Mouse (Mus musculus) right cerebral cortex, postnatal 14 days (tissue): ENCODE measurements around the gene Suds3.

Experiments used
- DNase-seq: peaks from one replicate; pipeline ENCODE4 v3.0.0; 2022

Suds3 gene

DNA sequence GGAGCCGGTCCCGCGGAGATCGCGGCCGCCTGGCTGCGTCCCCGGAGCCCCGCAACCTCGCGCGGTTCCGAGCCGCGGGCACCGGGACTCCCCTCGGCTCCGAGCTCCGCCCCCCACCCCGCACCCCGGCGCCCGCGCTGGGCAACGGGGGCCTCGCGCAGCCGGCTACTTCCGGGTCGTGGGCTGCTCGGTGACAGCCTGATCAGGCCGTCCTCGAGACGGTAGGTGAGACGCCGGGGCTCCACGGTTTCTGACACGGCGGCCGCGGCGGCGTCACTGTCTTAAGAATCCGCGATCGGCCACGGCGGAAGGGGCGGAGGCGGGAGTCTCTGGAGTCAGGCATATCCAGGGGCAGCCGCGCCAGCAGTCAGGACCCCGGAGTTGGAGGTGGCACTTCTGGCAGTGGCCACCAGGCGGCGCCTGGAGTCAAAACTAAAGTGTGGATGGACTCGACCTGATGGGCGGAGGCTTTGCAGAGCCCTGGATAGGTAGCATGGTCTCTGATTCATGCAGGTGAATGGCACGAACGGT lies at the start of gene Suds3:
TSS of gene Suds3 (minus strand) at position 278 of the 531 bp plus-strand sequence.
- peak; percentile 97 for DNase-seq

DNA sequence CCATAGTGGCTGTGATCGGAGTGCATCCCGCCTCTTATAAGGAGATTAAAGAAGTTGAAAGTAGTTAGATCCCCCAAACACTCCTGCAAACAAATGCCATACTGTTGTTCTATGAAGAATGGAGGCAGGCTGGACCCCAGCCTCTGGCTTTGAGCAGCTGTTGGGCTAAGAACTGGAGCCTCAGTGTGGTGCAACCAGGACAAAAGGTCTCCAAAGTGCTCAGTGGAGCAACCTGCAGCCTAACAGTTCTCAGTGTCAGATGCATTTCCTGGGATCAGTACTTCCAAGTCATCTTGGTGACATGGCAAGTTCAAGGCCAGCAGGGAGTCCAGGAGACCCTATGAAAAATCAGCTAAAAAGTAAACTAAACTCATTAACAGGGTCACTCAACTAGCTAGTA lies 49.0 kb upstream of the Suds3 start:
- no peak for DNase-seq

- DNase-seq = no peak
Measured at GRCm38 (mm10) chr5:117164516-117164915, 48.6 kb upstream of the Suds3 start.

- no peak for DNase-seq
Measured at GRCm38 (mm10) chr5:117163790-117164189, 47.9 kb upstream of the Suds3 start.

GRCm38 (mm10) chr5:117160499-117160898 lies 44.6 kb upstream of the Suds3 start:
- DNase-seq = no peak

GRCm38 (mm10) chr5:117159805-117160291 lies 43.9 kb upstream of the Suds3 start:
- no peak for DNase-seq

GRCm38 (mm10) chr5:117159326-117159725 lies 43.4 kb upstream of the Suds3 start:
- no peak for DNase-seq

- no peak for DNase-seq
Measured at GRCm38 (mm10) chr5:117158335-117159018, 42.6 kb upstream of the Suds3 start.

GRCm38 (mm10) chr5:117153527-117154091 lies 37.7 kb upstream of the Suds3 start:
- no peak for DNase-seq

GRCm38 (mm10) chr5:117152944-117153343 lies 37.0 kb upstream of the Suds3 start:
- no peak for DNase-seq

DNA sequence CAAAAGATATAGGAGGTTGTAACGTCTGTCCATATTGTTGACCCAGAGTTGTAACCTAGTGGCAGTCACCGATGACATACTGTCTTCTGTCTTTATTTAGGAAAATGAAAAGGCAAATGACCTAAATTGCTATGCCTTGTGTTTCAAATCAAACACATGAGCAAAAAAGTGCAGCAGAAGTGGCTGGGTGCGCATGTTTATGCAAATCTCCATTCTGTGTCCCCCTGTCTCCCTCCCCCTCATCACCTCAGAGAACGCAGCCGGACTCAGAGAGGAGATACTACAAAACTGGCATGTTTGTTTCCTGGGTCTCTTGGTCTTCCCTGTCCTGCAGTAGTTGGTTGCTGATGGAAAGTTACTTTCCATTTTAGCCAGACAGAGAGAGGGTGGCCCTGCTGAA lies 34.2 kb upstream of the Suds3 start:
- DNase-seq = no peak

DNA sequence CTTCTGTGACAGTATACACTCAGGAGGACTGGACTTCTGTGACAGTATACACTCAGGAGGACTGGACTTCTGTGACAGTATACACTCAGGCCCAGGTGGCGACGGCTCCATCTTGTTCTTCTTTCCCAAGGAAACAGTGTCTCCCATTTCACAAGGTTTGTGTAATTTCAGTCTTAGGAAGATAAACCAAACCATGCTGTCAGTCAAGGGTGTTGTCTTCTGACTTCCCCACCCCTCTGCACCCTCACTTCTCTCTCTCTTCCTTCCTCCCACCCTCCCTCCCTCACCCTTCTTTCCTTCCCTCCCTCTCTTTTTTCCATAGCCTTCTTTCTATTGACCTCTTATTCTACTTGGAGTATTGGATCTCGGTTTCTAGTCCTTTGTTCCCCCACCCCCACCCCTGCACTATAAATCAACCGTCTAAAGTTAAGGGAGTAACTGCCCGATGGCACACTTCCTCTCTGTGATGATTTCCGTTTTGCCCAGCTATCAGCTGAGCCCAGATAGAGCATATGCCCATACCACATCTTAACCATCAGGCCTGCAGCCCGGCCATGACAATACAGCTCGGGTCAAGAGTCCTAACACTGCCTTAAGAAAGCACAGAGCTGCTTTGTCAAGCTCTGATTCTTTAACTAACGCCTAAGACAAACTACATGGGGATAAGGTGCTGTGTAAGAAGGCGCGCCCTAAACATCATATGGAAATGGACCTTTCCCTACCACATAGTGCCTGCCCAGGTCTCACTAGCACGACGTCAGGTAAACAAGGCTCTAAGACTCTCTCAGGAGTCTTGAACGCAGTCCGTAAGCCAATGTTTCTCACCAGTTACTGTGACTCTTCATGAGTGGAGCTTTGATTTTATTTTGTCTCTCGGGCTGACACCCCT lies 33.4 kb upstream of the Suds3 start:
- DNase-seq = no peak

GRCm38 (mm10) chr5:117147187-117148095 lies 31.5 kb upstream of the Suds3 start:
- DNase-seq = peak; percentile 26

- no peak for DNase-seq
Measured at GRCm38 (mm10) chr5:117146165-117146564, 30.3 kb upstream of the Suds3 start.

DNA sequence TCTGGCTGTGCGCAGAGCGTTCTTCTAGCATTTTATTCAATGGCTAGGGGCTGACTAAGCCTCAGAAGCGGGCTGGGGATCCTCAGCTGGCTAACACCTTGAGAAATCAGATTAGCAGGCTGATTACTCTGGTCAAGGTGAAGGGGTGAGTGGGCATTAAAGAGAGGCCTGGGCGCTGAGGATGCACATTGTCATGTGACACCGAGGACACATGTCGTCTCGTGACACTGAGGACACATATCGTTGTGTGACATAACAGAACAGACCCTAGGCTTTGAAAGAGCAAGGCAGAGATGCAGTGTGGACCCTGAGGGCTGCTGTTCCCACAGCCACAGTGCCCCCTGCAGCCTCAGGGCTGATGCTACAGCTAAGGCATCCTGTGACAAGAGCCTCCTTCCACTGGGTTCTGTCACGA lies 27.8 kb upstream of the Suds3 start:
- DNase-seq = peak; percentile 54

- DNase-seq = no peak
Measured at GRCm38 (mm10) chr5:117140374-117140773, 24.5 kb upstream of the Suds3 start.

- no peak for DNase-seq
Measured at GRCm38 (mm10) chr5:117139822-117140221, 23.9 kb upstream of the Suds3 start.

DNA sequence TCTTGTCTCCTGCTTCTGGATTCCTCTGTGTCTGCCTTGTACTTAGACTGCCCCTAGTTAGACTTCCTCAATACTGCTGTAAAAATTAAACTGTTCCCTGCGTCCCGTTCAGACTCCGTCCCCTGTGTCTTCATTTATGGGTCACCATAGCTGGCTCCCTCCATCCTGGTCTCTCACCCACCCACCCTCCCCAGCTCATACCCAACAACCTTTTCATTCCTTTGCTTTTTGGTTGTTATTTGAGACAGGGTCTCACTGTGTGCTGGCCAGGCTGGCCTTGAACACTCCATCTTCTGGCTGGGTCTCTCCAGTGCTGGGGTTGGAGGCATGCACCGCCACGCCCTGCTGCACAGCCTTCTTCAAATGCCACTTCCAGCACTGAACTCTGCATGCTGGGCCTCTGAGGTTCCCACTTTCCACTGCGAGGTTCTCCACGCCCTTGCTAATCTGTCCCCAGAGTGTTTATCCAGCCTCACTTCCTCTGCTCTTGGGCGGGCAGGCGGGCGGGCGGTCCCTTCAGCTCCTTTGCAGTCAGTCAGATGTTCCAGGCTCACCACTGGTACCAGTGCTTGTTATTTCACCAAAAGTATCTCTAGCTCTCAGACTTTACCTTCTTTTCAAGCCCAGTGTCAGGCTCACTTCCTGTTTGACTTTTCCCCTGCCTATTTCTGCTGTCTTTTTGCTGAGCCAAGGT lies 22.5 kb upstream of the Suds3 start:
- DNase-seq = no peak

- DNase-seq = no peak
Measured at GRCm38 (mm10) chr5:117137594-117137993, 21.7 kb upstream of the Suds3 start.

- no peak for DNase-seq
Measured at GRCm38 (mm10) chr5:117137011-117137410, 21.1 kb upstream of the Suds3 start.

DNA sequence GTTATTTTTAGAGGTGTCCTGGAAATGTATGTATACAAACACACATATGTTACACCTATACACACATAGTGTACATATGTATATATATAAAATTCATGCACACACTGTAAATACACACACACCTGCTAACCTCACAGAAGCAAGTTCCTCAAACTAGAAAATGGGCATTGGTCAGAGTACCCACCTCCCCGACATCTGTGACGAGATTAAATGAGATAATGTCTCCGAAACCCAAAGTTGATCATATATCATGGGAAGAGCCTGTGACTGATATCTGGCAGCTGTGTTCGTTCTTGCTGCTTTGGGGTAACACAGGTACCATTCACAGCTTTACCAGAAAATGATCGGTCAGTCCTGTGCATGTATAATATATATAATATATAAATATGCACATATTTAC lies 20.7 kb upstream of the Suds3 start:
- DNase-seq = no peak

- DNase-seq = no peak
Measured at GRCm38 (mm10) chr5:117135869-117136268, 20.0 kb upstream of the Suds3 start.
